Mouse (Mus musculus): Measurements from ENCODE around the gene Ado. TPM values are rescaled to one million over a fixed set of nuclear protein-coding genes. Genes with fewer than 3 reads are reported as not detected.

Gene Ado
- total RNA-seq, 2 experiments from 2014 or later = 32.9 to 34.1 TPM

GRCm38 (mm10) chr10:67524694-67525093 is 24.1 kb downstream of the Ado start:
- H3K27ac ChIP-seq = no peak overlapping the region
- H3K4me3 ChIP-seq = no peak overlapping the region
- DNase-seq (ENCODE audit: low spot score in 2 of 2) = no peak
- no peak for TF ChIP-seq CTCF (conservative IDR thresholded peaks at IDR 0.05)

GRCm38 (mm10) chr10:67524130-67524529 is 24.6 kb downstream of the Ado start:
- no peak overlapping the region for H3K27ac ChIP-seq
- DNase-seq (ENCODE audit: low spot score in 2 of 2) = no peak
- no peak for TF ChIP-seq CTCF (conservative IDR thresholded peaks at IDR 0.05)
- H3K4me3 ChIP-seq = no peak overlapping the region

- Histone ChIP-seq H3K27ac (no peak overlapping the region), H3K4me3 (no peak overlapping the region)
- DNase-seq (ENCODE audit: low spot score in 2 of 2) = no peak
- no peak for TF ChIP-seq CTCF (conservative IDR thresholded peaks at IDR 0.05)
Measured at GRCm38 (mm10) chr10:67518733-67519132, 30.0 kb downstream of the Ado start.

- H3K4me3 ChIP-seq = no peak overlapping the region
- no peak for TF ChIP-seq CTCF (conservative IDR thresholded peaks at IDR 0.05)
- no peak for DNase-seq (ENCODE audit: low spot score in 2 of 2)
- no peak overlapping the region for H3K27ac ChIP-seq
Measured at GRCm38 (mm10) chr10:67512871-67513270, 35.9 kb downstream of the Ado start.

- DNase-seq (ENCODE audit: low spot score in 2 of 2) = peak; percentile 13 to 32
- Histone ChIP-seq H3K27ac (no peak overlapping the region), H3K4me3 (no peak overlapping the region)
- no peak for TF ChIP-seq CTCF (conservative IDR thresholded peaks at IDR 0.05)
Measured at GRCm38 (mm10) chr10:67512211-67512610, 36.5 kb downstream of the Ado start.

GRCm38 (mm10) chr10:67505248-67505647 is 43.5 kb downstream of the Ado start:
- Histone ChIP-seq H3K27ac (no peak overlapping the region), H3K4me3 (no peak overlapping the region)
- TF ChIP-seq CTCF (conservative IDR thresholded peaks at IDR 0.05) = no peak
- no peak for DNase-seq (ENCODE audit: low spot score in 2 of 2)

GRCm38 (mm10) chr10:67504046-67504445 is 44.7 kb downstream of the Ado start:
- H3K4me3 ChIP-seq = no peak overlapping the region
- H3K27ac ChIP-seq = no peak overlapping the region
- TF ChIP-seq CTCF (conservative IDR thresholded peaks at IDR 0.05) = no peak
- DNase-seq (ENCODE audit: low spot score in 2 of 2) = no peak

GRCm38 (mm10) chr10:67503320-67503995 is 45.3 kb downstream of the Ado start:
- TF ChIP-seq CTCF (conservative IDR thresholded peaks at IDR 0.05) = no peak
- H3K4me3 ChIP-seq = no peak overlapping the region
- no peak overlapping the region for H3K27ac ChIP-seq
- no peak for DNase-seq (ENCODE audit: low spot score in 2 of 2)

- H3K4me3 ChIP-seq = no peak overlapping the region
- TF ChIP-seq CTCF (conservative IDR thresholded peaks at IDR 0.05) = no peak
- no peak for DNase-seq (ENCODE audit: low spot score in 2 of 2)
- no peak overlapping the region for H3K27ac ChIP-seq
Measured at GRCm38 (mm10) chr10:67497951-67498350, 50.8 kb downstream of the Ado start.

- no peak for TF ChIP-seq CTCF (conservative IDR thresholded peaks at IDR 0.05)
- Histone ChIP-seq H3K4me3 (no peak overlapping the region), H3K27ac (no peak overlapping the region)
- DNase-seq (ENCODE audit: low spot score in 2 of 2) = no peak
Measured at GRCm38 (mm10) chr10:67497144-67497892, 51.4 kb downstream of the Ado start.

Other genes starting within 250 kb of the Ado start
- gene Egr2, start 13.5 kb downstream of the Ado start, total RNA-seq (2021) = 1 to 10 TPM; 1.7 to 2.2 TPM

All from layer of hippocampus, adult 2 months (tissue).